Mouse (Mus musculus) CH12.LX (cell line): Measurements from ENCODE around the gene Plcl2.

Source experiments
- NELFE ChIP-seq: IDR thresholded peaks from 2 replicates; pipeline ENCODE4 v1.6.1; 2011; ENCODE audit warnings: low read depth, low read length, improper control_type of control experiment
- POLR2A ChIP-seq: IDR thresholded peaks from 2 replicates; pipeline ENCODE4 v1.6.1; 2011; ENCODE audit warnings: low read depth, mild to moderate bottlenecking, improper control_type of control experiment, low read length

DNA sequence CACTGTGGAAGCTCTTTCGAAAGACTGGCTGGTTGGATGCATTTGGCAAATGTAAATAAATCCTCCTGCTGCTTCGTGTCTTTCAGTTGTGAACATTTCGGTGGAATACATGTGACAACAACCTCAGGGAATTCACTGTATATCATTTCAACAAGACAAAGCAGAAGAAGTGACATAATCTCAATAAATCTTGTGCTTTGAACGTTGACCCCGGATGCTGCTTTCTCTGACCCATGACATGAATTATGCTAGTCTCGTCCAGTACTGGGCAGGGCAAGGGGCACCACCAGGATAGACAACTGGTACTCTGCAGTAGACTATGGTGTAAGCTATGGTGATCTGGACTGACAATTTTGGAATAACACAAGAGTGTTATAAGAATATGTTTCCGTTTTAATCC is 28.3 kb upstream of the Plcl2 start:
- no peak for TF ChIP-seq NELFE
- no peak for TF ChIP-seq POLR2A
